Mouse (Mus musculus) stomach, embryonic 14.5 days (tissue): Measurements from ENCODE around the gene Mettl16. TPM values are rescaled to one million over a fixed set of nuclear protein-coding genes. Genes with fewer than 3 reads are reported as not detected.

Source experiments
- ATAC-seq: fragments of 200-750 bp; cut with Nextera tagmentation; 2 replicates; pipeline ENCODE4 v1.8.0; 2017; ENCODE audit warnings: low read depth, moderate TSS enrichment; ENCODE audit not compliant: insufficient number of reproducible peaks, insufficient read depth, low FRiP score
- H3K27ac ChIP-seq: fragments of 300-500 bp; sonication (generic); 2 replicates; pipeline ENCODE4 v1.5.1; 2014; ENCODE audit warnings: mild to moderate bottlenecking, low read length, moderate library complexity, mixed read lengths
- H3K27me3 ChIP-seq: fragments of 300-500 bp; sonication (generic); 2 replicates; pipeline ENCODE4 v1.6.1; 2014; ENCODE audit warnings: low read length, control low read depth, mixed read lengths; ENCODE audit not compliant: control insufficient read depth, insufficient read depth
- H3K36me3 ChIP-seq: fragments of 300-500 bp; sonication (generic); 2 replicates; pipeline ENCODE4 v1.6.1; 2014; ENCODE audit warnings: mild to moderate bottlenecking, control low read depth, low read length, moderate library complexity, mixed read lengths; ENCODE audit not compliant: control insufficient read depth, insufficient read depth
- H3K4me1 ChIP-seq: fragments of 300-500 bp; sonication (generic); 2 replicates; pipeline ENCODE4 v1.6.1; 2014; ENCODE audit warnings: low read length, control low read depth, mixed read lengths; ENCODE audit not compliant: control insufficient read depth, insufficient read depth
- H3K4me2 ChIP-seq: fragments of 300-500 bp; sonication (generic); replicated peaks from 2 replicates; pipeline ENCODE4 v1.6.1; 2014; ENCODE audit warnings: low read depth, low read length, control low read depth
- H3K4me3 ChIP-seq: fragments of 300-500 bp; sonication (generic); 2 replicates; pipeline ENCODE4 v1.5.1; 2014; ENCODE audit warnings: low read depth, low read length, control low read depth
- H3K9ac ChIP-seq: fragments of 300-500 bp; sonication (generic); replicated peaks from 2 replicates; pipeline ENCODE4 v1.6.1; 2014; ENCODE audit warnings: low read depth, mild to moderate bottlenecking, control low read depth, low read length, moderate library complexity, mixed read lengths
- H3K9me3 ChIP-seq: fragments of 300-500 bp; sonication (generic); 2 replicates; pipeline ENCODE4 v1.6.1; 2016; ENCODE audit warnings: low read depth, low read length, control low read depth; ENCODE audit not compliant: control insufficient read depth
- WGBS: fragments of 180-500 bp; shearing (Covaris S2); extraction: QIAGEN DNeasy Blood & Tissue Kit; methylation state at CpG from one replicate; pipeline ENCODE4 v1.1.7; 2014; 5-methylcytosine and 5-hydroxymethylcytosine counted together
- polyA plus RNA-seq: library from polyadenylated mRNA; unstranded; fragments of >200 nt; fragmentation: Nextera tagmentation; extraction: Ambion mirVana; gene quantifications from 2 replicates; pipeline ENCODE4 v1.2.1, GENCODE M21; 2014

The Mettl16 gene
- polyA plus RNA-seq, 1 experiment from 2014 or later = 33.5 TPM

- Histone ChIP-seq H3K27me3 (no peaks in the 10 kb centered on the region), H3K9ac (no peak overlapping the region), H3K9me3 (no peaks in the 10 kb centered on the region), H3K36me3 (no peaks in the 10 kb centered on the region), H3K27ac (no peak overlapping the region), H3K4me2 (no peak overlapping the region), H3K4me3 (no peak overlapping the region), H3K4me1 (peaks cover 6% of the 10 kb centered on the region; the same call in 1 of the 2 replicates)
- 39% methylated on average over 6 of the region's 6 CpGs for WGBS
- ATAC-seq = no peak
Measured at GRCm38 (mm10) chr11:74768045-74768444, 2.6 kb upstream of the Mettl16 start.

GRCm38 (mm10) chr11:74770037-74770436 is 593 bp upstream of the Mettl16 start:
- peaks cover 14% of the 10 kb centered on the region for H3K36me3 ChIP-seq
- peaks cover 6% of the 10 kb centered on the region; the same call in 1 of the 2 replicates for H3K4me1 ChIP-seq
- no peaks in the 10 kb centered on the region for H3K9me3 ChIP-seq
- H3K27me3 ChIP-seq = no peaks in the 10 kb centered on the region
- peak overlapping the region; percentile 53 for H3K9ac ChIP-seq
- peak overlapping the region; percentile 74 for H3K4me2 ChIP-seq
- WGBS = 79% methylated on average over 9 of the region's 9 CpGs
- peak overlapping the region; percentile 54 for H3K4me3 ChIP-seq
- ATAC-seq = no peak
- peak overlapping the region; percentile 39; the same call in 1 of the 2 replicates for H3K27ac ChIP-seq

GRCm38 (mm10) chr11:74771234-74771633 is 604 bp downstream of the Mettl16 start:
- Histone ChIP-seq H3K27me3 (no peaks in the 10 kb centered on the region), H3K9me3 (no peaks in the 10 kb centered on the region), H3K27ac (peak overlapping the region; percentile 83), H3K36me3 (peaks cover 14% of the 10 kb centered on the region), H3K4me1 (peaks cover 6% of the 10 kb centered on the region; the same call in 1 of the 2 replicates), H3K9ac (peak overlapping the region; percentile 53), H3K4me2 (peak overlapping the region; percentile 74), H3K4me3 (peak overlapping the region; percentile 54)
- WGBS = 13% methylated on average over 8 of the region's 8 CpGs
- no peak for ATAC-seq

- no peak overlapping the region; the same call in 1 of the 2 replicates for H3K27ac ChIP-seq
- no peak overlapping the region for H3K9ac ChIP-seq
- H3K4me2 ChIP-seq = peak overlapping the region; percentile 74
- peaks cover 14% of the 10 kb centered on the region for H3K36me3 ChIP-seq
- H3K27me3 ChIP-seq = no peaks in the 10 kb centered on the region
- 74% methylated on average over 4 of the region's 4 CpGs for WGBS
- no peaks in the 10 kb centered on the region for H3K9me3 ChIP-seq
- ATAC-seq = no peak
- peaks cover 6% of the 10 kb centered on the region; the same call in 1 of the 2 replicates for H3K4me1 ChIP-seq
- peak overlapping the region; percentile 54 for H3K4me3 ChIP-seq
Measured at GRCm38 (mm10) chr11:74771650-74772049, 1.0 kb downstream of the Mettl16 start.

- H3K4me1 ChIP-seq = peaks cover 6% of the 10 kb centered on the region; the same call in 1 of the 2 replicates
Measured at GRCm38 (mm10) chr11:74772386-74772785, 1.8 kb downstream of the Mettl16 start.

GRCm38 (mm10) chr11:74792874-74793273 is 22.2 kb downstream of the Mettl16 start:
- Histone ChIP-seq H3K9ac (no peak overlapping the region), H3K36me3 (peaks cover 58% of the 10 kb centered on the region), H3K4me1 (no peaks in the 10 kb centered on the region), H3K27ac (no peak overlapping the region), H3K27me3 (no peaks in the 10 kb centered on the region), H3K4me3 (no peak overlapping the region), H3K9me3 (no peaks in the 10 kb centered on the region), H3K4me2 (no peak overlapping the region)
- WGBS = 94% methylated on average over 4 of the region's 4 CpGs
- no peak for ATAC-seq

More at GRCm38 (mm10) chr11:74772386-74772785, 1.8 kb downstream of the Mettl16 start:
- no peak overlapping the region for H3K4me2 ChIP-seq
- no peak overlapping the region for H3K4me3 ChIP-seq
- H3K27me3 ChIP-seq = no peaks in the 10 kb centered on the region
- H3K27ac ChIP-seq = no peak overlapping the region
- no peak overlapping the region for H3K9ac ChIP-seq
- no peaks in the 10 kb centered on the region for H3K9me3 ChIP-seq
- 86% methylated on average over 2 of the region's 2 CpGs for WGBS
- no peak for ATAC-seq
- peaks cover 14% of the 10 kb centered on the region for H3K36me3 ChIP-seq

- Histone ChIP-seq H3K36me3 (peaks cover 45% of the 10 kb centered on the region), H3K9ac (no peak overlapping the region), H3K27me3 (no peaks in the 10 kb centered on the region), H3K9me3 (no peaks in the 10 kb centered on the region), H3K4me2 (no peak overlapping the region), H3K27ac (no peak overlapping the region), H3K4me3 (no peak overlapping the region), H3K4me1 (no peaks in the 10 kb centered on the region)
- ATAC-seq = no peak
- 89% methylated on average over 4 of the region's 4 CpGs for WGBS
Measured at GRCm38 (mm10) chr11:74800658-74801057, 30.0 kb downstream of the Mettl16 start.

- whole genome bisulfite sequencing = 76% methylated on average over 3 of the region's 3 CpGs
- no peak overlapping the region for H3K4me3 ChIP-seq
- no peaks in the 10 kb centered on the region for H3K4me1 ChIP-seq
- no peak overlapping the region for H3K4me2 ChIP-seq
- no peaks in the 10 kb centered on the region for H3K9me3 ChIP-seq
- no peak for ATAC-seq
- no peak overlapping the region for H3K27ac ChIP-seq
- H3K36me3 ChIP-seq = peaks cover 43% of the 10 kb centered on the region
- no peaks in the 10 kb centered on the region for H3K27me3 ChIP-seq
- no peak overlapping the region for H3K9ac ChIP-seq
Measured at GRCm38 (mm10) chr11:74804081-74804627, 33.5 kb downstream of the Mettl16 start.
